Mouse (Mus musculus) frontal cortex, postnatal 14 days (tissue): ENCODE data around the gene Hes5.

ENCODE experiments used
- DNase-seq, 2 experiments: peaks; one replicate each; pipeline ENCODE4 v3.0.0; 2022; ENCODE audit warnings: low spot score in 2 of 2

Gene Hes5

DNA sequence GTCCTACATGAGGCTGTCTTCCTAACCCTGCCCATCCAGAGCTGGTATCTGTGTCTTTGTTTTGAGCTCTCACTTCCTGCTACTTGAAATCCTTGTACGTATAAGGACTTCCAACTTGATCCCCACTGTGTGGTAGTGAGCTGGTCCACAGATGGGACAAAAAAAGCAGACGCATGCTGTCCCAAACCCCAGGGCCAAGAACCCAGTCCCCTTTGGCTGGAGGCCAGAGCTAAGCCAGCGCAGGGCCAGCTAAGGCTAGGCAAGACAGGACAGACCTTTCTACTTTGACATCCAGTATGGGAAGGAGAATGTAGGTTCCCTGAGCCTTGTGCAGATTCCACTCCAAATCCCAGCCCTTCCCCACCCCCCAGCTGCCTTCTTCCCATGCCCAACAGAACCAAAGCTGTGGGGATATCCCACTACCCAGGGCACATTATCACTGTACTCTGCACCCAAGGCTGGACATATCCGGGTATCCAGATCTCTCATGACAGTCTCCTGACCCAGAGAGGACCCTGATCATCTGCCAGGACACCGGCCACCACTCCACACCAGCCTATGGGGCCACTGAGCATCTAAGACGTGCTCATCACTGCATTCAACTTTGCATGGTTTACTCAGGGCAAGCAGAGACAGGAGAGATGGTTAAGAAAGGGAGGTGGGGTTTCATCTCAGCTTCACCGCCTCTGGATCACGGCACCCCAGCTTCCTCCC, 50.7 kb downstream of the Hes5 start:
- DNase-seq, result no peak
